Mouse (Mus musculus): ENCODE measurements around the gene Smim24. TPM values are rescaled to one million over a fixed set of nuclear protein-coding genes. Genes with fewer than 3 reads are reported as not detected.

The Smim24 gene
- polyA plus RNA-seq, 1 experiment from 2014 or later: 1,233 TPM

DNA sequence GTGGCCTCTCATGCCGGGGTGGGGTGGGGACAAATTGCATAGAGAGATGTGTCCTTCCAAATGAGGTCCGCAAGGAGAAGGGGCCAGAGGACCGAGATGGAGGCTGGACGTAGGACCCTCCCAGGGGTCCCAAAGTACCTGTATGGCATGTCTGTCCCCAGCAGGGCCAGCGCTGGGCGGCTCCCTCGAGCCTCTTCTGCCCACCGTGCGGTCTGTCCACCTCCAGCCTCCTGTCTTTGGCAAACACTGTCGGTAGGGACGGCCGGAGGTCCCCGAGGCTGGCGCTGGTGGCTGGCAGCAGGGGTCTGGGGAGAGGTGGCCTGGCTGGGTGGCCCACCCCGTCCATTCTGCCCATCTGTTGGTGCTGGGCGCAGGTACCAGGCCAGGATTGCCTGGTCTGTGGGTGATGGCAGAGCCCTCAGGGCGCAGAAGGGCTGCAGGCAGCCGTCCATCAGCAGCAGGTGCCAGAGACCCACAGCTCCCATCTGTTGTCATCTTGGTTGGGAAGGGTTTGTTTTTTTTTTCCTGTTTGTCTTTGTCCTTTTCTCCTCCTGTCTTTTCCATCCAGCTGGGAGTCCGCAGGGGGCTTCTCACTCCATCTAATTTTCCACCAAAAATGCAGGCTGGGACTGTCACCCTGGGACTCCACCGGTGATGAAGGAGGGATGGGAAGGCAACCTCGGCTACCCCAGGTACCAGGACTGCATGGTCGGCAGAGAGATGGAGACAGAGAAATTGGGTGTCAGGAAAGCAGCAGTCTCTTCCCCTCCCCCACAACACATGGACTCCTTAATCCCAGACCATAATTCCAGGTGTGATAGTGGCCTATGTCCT, 7.7 kb downstream of the Smim24 start:
- H3K4me1 ChIP-seq (replicated peaks; ENCODE audit: control insufficient read depth, insufficient read depth, low read length): peaks cover 12% of the 10 kb centered on the region
- ATAC-seq: no peak
- 0 out of 2 replicates have a peak overlapping the region, but pooled peaks have one; percentile 6 for H3K4me3 ChIP-seq (ENCODE audit: low read depth, low read length)
- H3K9ac ChIP-seq (ENCODE audit: low read depth, low read length): no peak overlapping the region
- WGBS: 69% methylated on average over 22 of the region's 22 CpGs
- no peak overlapping the region for H3K27ac ChIP-seq (ENCODE audit: low read depth, low read length)
- H3K4me2 ChIP-seq (replicated peaks; ENCODE audit: low read depth): peak overlapping the region; percentile 28
- no peaks in the 10 kb centered on the region for H3K9me3 ChIP-seq (ENCODE audit: control insufficient read depth)
- H3K27me3 ChIP-seq (replicated peaks; ENCODE audit: control insufficient read depth, insufficient read depth, low read length): 0 out of 2 replicates have a peak, but pooled peaks cover 4% of the 10 kb centered on the region
- H3K36me3 ChIP-seq (ENCODE audit: control insufficient read depth, insufficient read depth): peaks cover 25% of the 10 kb centered on the region
- TF ChIP-seq CTCF (IDR thresholded peaks at IDR 0.05; ENCODE audit: low read depth): no peak

DNA sequence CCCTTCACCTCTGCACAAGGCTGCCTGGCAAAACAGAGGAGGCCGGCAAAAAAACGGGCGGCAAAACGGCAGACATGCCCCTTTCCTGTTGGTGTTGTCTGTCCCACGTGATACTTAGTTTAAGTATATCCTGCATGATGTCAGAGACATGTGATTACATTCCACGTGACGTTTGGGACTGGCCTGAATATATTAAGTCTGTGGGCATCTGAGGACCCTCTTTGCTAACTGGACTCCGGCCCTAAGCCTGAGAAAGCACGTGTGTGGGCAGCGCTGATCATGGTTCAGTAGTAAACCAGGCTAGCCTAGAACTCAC, 8.3 kb downstream of the Smim24 start:
- Histone ChIP-seq H3K4me1 (replicated peaks; ENCODE audit: control insufficient read depth, insufficient read depth, low read length) (peaks cover 12% of the 10 kb centered on the region), H3K9ac (ENCODE audit: low read depth, low read length) (no peak overlapping the region), H3K9me3 (ENCODE audit: control insufficient read depth) (no peaks in the 10 kb centered on the region), H3K4me2 (replicated peaks; ENCODE audit: low read depth) (peak overlapping the region; percentile 52), H3K4me3 (ENCODE audit: low read depth, low read length) (no peak overlapping the region), H3K27ac (ENCODE audit: low read depth, low read length) (peak overlapping the region; percentile 81; the same call in 1 of the 2 replicates), H3K36me3 (ENCODE audit: control insufficient read depth, insufficient read depth) (peaks cover 27% of the 10 kb centered on the region), H3K27me3 (replicated peaks; ENCODE audit: control insufficient read depth, insufficient read depth, low read length) (0 out of 2 replicates have a peak, but pooled peaks cover 6% of the 10 kb centered on the region)
- 40% methylated on average over 10 of the region's 10 CpGs for WGBS
- peak; percentile 28 for ATAC-seq
- no peak for TF ChIP-seq CTCF (IDR thresholded peaks at IDR 0.05; ENCODE audit: low read depth)

DNA sequence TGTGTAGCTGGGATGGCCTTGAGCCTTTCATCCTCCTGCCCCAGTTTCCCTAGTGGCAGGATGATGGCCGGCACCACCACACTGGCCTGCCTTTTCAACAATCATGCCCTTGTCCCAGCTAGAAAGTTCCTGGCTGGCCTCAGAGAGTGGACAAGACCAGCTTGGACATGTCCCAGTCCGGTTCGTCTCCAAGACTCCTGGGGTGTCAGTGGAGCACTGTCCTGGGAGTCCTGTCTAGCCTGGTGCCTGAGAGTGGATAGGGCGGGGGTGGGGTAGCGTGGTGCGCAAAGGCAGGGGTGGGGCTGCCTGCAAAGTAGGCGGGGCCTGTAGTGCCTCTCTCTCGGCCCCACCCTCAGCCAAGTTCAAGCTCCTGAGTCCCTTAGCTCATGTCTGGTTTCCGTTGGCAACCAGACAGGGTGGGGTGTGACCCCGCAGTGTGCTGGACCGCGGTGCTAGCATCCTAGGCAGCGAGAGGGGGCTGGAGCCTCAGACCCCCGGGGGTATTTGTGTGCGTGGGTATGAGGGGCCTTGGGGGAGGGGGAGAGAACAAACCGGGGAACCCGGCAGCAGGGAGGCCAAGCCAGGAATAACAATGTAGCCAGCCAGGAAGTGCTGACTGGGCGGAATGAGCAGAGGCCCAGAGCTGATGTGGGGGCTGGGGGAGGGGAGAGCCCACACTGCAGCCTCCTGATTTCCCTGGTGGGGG, 8.8 kb downstream of the Smim24 start:
- H3K9ac ChIP-seq (ENCODE audit: low read depth, low read length): no peak overlapping the region
- peak overlapping the region; percentile 52 for H3K4me2 ChIP-seq (replicated peaks; ENCODE audit: low read depth)
- peak overlapping the region; percentile 81 for H3K27ac ChIP-seq (ENCODE audit: low read depth, low read length)
- H3K27me3 ChIP-seq (replicated peaks; ENCODE audit: control insufficient read depth, insufficient read depth, low read length): 0 out of 2 replicates have a peak, but pooled peaks cover 9% of the 10 kb centered on the region
- no peaks in the 10 kb centered on the region for H3K9me3 ChIP-seq (ENCODE audit: control insufficient read depth)
- 8% methylated on average over 17 of the region's 18 CpGs for whole genome bisulfite sequencing
- peak; percentile 33; the same call in 1 of the 2 replicates for TF ChIP-seq CTCF (IDR thresholded peaks at IDR 0.05; ENCODE audit: low read depth)
- peaks cover 12% of the 10 kb centered on the region for H3K4me1 ChIP-seq (replicated peaks; ENCODE audit: control insufficient read depth, insufficient read depth, low read length)
- ATAC-seq: peak; percentile 72
- peak overlapping the region; percentile 7; the same call in 1 of the 2 replicates for H3K4me3 ChIP-seq (ENCODE audit: low read depth, low read length)
- H3K36me3 ChIP-seq (ENCODE audit: control insufficient read depth, insufficient read depth): peaks cover 27% of the 10 kb centered on the region

DNA sequence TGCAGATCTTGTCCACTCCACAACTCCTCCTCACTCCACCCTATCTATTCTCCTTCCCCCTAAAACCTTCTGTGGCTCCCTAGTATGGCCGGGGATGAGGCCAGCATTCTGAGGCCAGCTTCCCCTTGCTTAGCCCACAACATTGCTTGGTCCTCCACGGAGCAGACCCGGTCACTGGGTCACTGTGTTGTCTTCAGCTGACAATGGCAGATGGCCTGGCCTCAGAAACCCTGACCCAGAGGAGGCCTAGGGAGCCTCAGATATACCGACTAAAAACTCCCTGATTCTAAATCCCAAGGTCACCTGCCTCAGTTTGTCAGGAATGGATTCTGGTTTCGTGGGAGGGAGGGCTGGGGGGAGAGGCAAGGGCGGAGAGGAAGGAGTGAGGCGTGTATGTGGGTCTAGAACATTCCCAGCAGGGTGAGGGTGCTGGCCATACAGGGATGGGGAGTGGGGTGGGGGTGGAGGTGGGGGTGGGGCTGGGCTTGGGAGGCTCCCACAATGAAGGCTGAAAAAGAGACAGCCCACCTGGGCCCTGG, 9.4 kb downstream of the Smim24 start:
- Histone ChIP-seq H3K36me3 (ENCODE audit: control insufficient read depth, insufficient read depth) (peaks cover 27% of the 10 kb centered on the region), H3K4me2 (replicated peaks; ENCODE audit: low read depth) (peak overlapping the region; percentile 52), H3K4me3 (ENCODE audit: low read depth, low read length) (peak overlapping the region; percentile 7; the same call in 1 of the 2 replicates), H3K27me3 (replicated peaks; ENCODE audit: control insufficient read depth, insufficient read depth, low read length) (peaks cover 14% of the 10 kb centered on the region; the same call in 1 of the 2 replicates), H3K4me1 (replicated peaks; ENCODE audit: control insufficient read depth, insufficient read depth, low read length) (peaks cover 12% of the 10 kb centered on the region), H3K9ac (ENCODE audit: low read depth, low read length) (no peak overlapping the region), H3K27ac (ENCODE audit: low read depth, low read length) (peak overlapping the region; percentile 81), H3K9me3 (ENCODE audit: control insufficient read depth) (no peaks in the 10 kb centered on the region)
- TF ChIP-seq CTCF (IDR thresholded peaks at IDR 0.05; ENCODE audit: low read depth): no peak
- WGBS: 38% methylated on average over 7 of the region's 7 CpGs
- ATAC-seq: no peak

DNA sequence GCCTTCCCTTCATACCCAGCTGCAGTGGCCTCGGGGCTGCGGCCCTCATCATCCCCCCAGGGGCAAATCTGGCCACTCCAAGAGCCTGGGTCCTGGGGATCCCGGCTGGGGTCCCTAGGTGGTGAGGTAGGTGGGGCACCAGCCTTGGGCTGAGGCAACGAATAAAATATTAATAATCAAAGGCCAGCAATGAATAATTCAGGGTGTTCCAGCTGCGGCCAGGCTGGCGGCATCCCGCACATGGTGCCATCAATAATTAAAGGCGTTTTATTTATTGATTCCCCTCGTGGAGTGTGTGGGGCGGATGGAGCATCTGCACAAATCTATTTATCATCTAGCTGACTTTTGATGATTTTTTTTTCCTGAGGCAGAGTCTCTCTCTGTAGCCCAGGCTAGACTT, 10.7 kb downstream of the Smim24 start:
- H3K4me2 ChIP-seq (replicated peaks; ENCODE audit: low read depth): no peak overlapping the region
- H3K9me3 ChIP-seq (ENCODE audit: control insufficient read depth): no peaks in the 10 kb centered on the region
- no peak for TF ChIP-seq CTCF (IDR thresholded peaks at IDR 0.05; ENCODE audit: low read depth)
- no peak for ATAC-seq
- peaks cover 19% of the 10 kb centered on the region for H3K4me1 ChIP-seq (replicated peaks; ENCODE audit: control insufficient read depth, insufficient read depth, low read length)
- H3K36me3 ChIP-seq (ENCODE audit: control insufficient read depth, insufficient read depth): peaks cover 33% of the 10 kb centered on the region
- no peak overlapping the region for H3K27ac ChIP-seq (ENCODE audit: low read depth, low read length)
- WGBS: 70% methylated on average over 10 of the region's 10 CpGs
- peaks cover 14% of the 10 kb centered on the region; the same call in 1 of the 2 replicates for H3K27me3 ChIP-seq (replicated peaks; ENCODE audit: control insufficient read depth, insufficient read depth, low read length)
- no peak overlapping the region for H3K4me3 ChIP-seq (ENCODE audit: low read depth, low read length)
- H3K9ac ChIP-seq (ENCODE audit: low read depth, low read length): no peak overlapping the region

DNA sequence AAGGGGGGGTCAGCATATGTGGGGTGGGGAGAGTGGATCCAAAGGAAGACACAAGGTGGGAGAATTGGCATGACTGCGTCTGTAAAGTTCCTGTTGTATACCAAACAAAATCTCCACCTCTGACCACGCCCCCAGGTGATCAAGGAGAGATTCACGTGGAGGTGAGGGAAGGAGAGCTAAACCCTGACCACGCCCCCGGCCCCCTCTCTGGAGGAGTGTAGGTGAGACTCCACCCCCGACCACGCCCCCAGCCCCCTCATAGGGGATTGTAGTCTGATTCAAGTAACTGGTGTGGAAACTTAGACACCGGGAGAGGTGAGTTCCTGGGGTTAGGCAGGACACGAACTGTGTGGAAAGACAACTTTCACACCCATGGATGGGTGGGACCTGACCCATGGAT, 11.2 kb downstream of the Smim24 start:
- Histone ChIP-seq H3K9ac (ENCODE audit: low read depth, low read length) (no peak overlapping the region), H3K4me2 (replicated peaks; ENCODE audit: low read depth) (no peak overlapping the region), H3K4me3 (ENCODE audit: low read depth, low read length) (no peak overlapping the region), H3K27ac (ENCODE audit: low read depth, low read length) (no peak overlapping the region), H3K36me3 (ENCODE audit: control insufficient read depth, insufficient read depth) (peaks cover 33% of the 10 kb centered on the region), H3K4me1 (replicated peaks; ENCODE audit: control insufficient read depth, insufficient read depth, low read length) (peaks cover 23% of the 10 kb centered on the region), H3K9me3 (ENCODE audit: control insufficient read depth) (no peaks in the 10 kb centered on the region), H3K27me3 (replicated peaks; ENCODE audit: control insufficient read depth, insufficient read depth, low read length) (peaks cover 14% of the 10 kb centered on the region; the same call in 1 of the 2 replicates)
- no peak for ATAC-seq
- TF ChIP-seq CTCF (IDR thresholded peaks at IDR 0.05; ENCODE audit: low read depth): no peak
- 37% methylated on average over 9 of the region's 9 CpGs for WGBS

Measured in intestine, postnatal 0 days (tissue).